Mouse (Mus musculus): ENCODE data around the gene Mpst. TPM values are rescaled to one million over a fixed set of nuclear protein-coding genes. Genes with fewer than 3 reads are reported as not detected.

Gene Mpst
- 124 and 186 TPM in 2 replicates for polyA plus RNA-seq (2012; rRNA removed; ENCODE audit: low replicate concordance)

GRCm38 (mm10) chr15:78406293-78406934 is at the start of gene Mpst:
Mpst (plus strand) TSS chr15:78406416.

GRCm38 (mm10) chr15:78395478-78395962 is 10.7 kb upstream of the Mpst start, which contains the start of gene Tex33:
Tex33 (minus strand) TSS chr15:78395912.

GRCm38 (mm10) chr15:78405517-78406211 is 552 bp upstream of the Mpst start, which contains the start of gene Tst:
Tst (minus strand) TSS chr15:78405907.

GRCm38 (mm10) chr15:78428391-78429138 is 22.3 kb downstream of the Mpst start, which contains the start of gene Kctd17:
Kctd17 (plus strand) TSS chr15:78428564.

Other genes starting within 250 kb of the Mpst start
- gene Ift27, start 232.3 kb upstream of the Mpst start, polyA plus RNA-seq (2012; rRNA removed; ENCODE audit: low replicate concordance) = 18.5 and 18.9 TPM in 2 replicates
- not detected in 2 replicates for gene Pvalb, start 200.0 kb upstream of the Mpst start, polyA plus RNA-seq (2012; rRNA removed; ENCODE audit: low replicate concordance)
- 6.6 and 10.1 TPM in 2 replicates for gene Ncf4, start 161.6 kb upstream of the Mpst start, polyA plus RNA-seq (2012; rRNA removed; ENCODE audit: low replicate concordance)
- gene Csf2rb2, start 100.7 kb upstream of the Mpst start, polyA plus RNA-seq (2012; rRNA removed; ENCODE audit: low replicate concordance) = 1.3 and 1.9 TPM in 2 replicates
- 3.6 and 5.7 TPM in 2 replicates for gene Csf2rb, start 80.7 kb upstream of the Mpst start, polyA plus RNA-seq (2012; rRNA removed; ENCODE audit: low replicate concordance)
- not detected in 2 replicates for gene Tex33, start 10.5 kb upstream of the Mpst start, polyA plus RNA-seq (2012; rRNA removed; ENCODE audit: low replicate concordance)
- gene Tst, start 509 bp upstream of the Mpst start, polyA plus RNA-seq (2012; rRNA removed; ENCODE audit: low replicate concordance) = 15.3 and 27.4 TPM in 2 replicates
- gene Kctd17, start 22.1 kb downstream of the Mpst start, polyA plus RNA-seq (2012; rRNA removed; ENCODE audit: low replicate concordance) = 61.9 and 63.1 TPM in 2 replicates
- gene Tmprss6, start 62.2 kb downstream of the Mpst start, polyA plus RNA-seq (2012; rRNA removed; ENCODE audit: low replicate concordance) = 0.48 and 0.95 TPM in 2 replicates
- gene Il2rb, start 88.9 kb downstream of the Mpst start, polyA plus RNA-seq (2012; rRNA removed; ENCODE audit: low replicate concordance) = 6.1 and 10.9 TPM in 2 replicates
- gene C1qtnf6, start 125.0 kb downstream of the Mpst start, polyA plus RNA-seq (2012; rRNA removed; ENCODE audit: low replicate concordance) = 6.0 and 12.5 TPM in 2 replicates
- 0.14 and 0.70 TPM in 2 replicates for gene Sstr3, start 138.3 kb downstream of the Mpst start, polyA plus RNA-seq (2012; rRNA removed; ENCODE audit: low replicate concordance)
- 138 and 143 TPM in 2 replicates for gene Rac2, start 166.4 kb downstream of the Mpst start, polyA plus RNA-seq (2012; rRNA removed; ENCODE audit: low replicate concordance)
- 6.4 and 9.5 TPM in 2 replicates for gene Cyth4, start 190.6 kb downstream of the Mpst start, polyA plus RNA-seq (2012; rRNA removed; ENCODE audit: low replicate concordance)